Mouse (Mus musculus) retina, embryonic 14.5 days (tissue): ENCODE measurements around the gene Pla2g2c.

Experiments
- DNase-seq: peaks from one replicate; pipeline ENCODE4 v3.0.0-alpha.2; 2015; ENCODE audit warnings: low spot score

Pla2g2c gene

DNA sequence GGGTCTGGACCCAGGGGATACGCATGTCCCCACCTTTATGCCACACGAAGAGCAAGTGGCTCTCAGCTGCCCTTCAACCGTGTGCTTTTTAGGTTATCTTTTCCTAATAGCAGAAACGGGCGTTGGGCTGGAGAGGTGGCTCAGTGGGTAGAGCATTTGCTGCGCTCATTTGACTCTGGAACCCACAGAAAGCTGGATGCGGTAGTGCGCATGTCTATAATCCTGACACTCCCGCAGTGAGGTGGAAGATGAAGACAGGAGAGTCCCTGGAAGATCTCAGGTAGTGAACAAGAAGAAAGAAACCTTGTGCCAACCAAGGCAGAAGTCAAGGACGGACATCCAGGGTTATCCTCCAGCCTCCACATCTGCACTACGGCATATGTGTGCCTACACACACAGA lies 15.3 kb upstream of the Pla2g2c start:
- no peak for DNase-seq

DNA sequence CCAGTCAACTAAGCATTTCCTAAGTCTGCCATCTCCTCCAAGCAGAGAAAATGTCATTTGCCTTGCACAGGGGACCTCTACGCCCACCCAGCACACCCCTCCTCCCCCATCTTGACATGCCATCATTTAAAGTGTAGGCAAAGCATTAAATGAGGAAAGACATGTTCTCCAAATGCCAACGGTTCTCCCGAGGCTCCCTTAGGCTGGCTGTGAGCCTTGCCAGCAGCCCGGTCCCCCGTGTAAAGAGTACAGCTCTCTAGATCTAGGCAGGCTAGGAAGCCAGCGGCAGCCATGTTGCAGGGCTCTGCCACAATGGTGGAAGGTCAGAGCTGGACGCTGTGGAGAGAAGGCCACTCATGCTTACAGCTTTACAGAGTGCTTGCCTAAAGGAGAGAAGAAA lies 14.6 kb upstream of the Pla2g2c start:
- DNase-seq, result no peak

DNA sequence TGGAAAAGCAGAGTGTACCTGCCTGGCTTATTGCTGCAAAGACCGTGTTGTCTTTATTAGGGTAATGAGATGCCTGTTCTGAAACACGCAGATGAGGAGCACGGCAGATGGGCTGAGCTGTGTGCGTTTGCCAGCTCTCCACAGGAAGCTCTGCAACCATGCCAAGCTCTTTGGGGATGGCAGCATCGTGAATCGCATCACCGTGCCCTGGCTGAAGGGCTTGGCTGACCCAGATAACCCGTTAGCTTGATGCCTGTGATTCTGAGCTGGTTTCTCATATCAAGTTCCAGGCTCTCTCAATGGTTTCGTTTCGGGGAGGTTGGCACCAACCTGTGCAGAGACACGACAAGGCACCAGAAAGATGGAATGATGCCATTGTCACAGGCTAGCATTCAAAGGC lies 14.0 kb upstream of the Pla2g2c start:
- DNase-seq, result no peak

DNA sequence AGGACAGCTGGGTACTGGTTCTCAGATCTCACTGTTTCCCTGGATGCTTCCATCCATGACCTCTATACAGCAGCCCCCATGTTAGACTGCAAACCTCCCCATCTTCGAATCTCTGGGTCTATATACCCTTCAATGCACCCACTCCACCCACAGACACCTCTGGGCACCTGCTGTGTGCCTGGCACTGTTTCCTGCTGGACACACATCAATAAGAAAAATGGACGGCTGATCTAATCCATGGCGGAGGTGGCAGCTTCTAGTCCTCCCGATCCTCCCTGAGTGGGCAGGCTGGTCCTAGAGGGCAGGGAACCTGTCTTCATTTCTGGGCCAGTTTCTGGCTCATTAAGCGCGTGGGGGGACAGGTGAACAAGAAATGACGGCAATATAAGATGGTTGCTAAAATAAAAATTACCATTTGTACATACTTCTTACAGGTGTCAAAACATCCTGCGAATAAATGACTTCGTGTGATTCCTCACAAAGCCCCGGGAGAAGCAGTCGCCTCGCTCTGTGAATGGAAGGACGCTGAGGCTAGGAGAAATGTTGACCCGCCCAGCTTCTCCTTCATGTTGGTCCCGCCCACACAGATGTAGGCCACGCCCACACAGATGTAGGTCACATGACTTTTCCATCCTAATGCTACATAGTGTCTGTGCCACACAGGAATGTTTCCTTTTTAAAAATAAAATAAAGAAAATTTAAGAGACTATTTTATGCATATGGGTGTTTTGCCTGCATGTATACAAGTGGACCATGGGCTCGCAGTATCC lies 13.4 kb upstream of the Pla2g2c start:
- no peak for DNase-seq

DNA sequence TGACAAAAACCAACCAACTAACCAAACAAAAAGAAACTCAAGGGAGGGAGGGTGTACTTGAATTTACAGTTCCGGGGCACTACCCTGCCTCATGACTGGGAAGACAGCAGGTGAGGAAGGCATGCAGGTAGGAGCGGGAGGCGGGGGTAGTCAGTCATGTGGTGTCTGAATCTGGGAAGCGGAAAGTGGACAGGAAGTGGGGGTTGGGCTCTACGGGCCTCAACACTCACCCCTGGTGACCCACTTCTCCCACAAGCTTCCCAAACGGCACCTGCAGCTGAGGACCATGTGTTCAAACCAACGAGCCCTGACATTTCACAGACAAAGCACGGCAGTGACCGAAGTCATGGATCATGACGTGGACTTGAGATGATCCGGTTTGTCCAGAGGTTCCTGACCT lies 12.5 kb upstream of the Pla2g2c start:
- DNase-seq, result no peak

DNA sequence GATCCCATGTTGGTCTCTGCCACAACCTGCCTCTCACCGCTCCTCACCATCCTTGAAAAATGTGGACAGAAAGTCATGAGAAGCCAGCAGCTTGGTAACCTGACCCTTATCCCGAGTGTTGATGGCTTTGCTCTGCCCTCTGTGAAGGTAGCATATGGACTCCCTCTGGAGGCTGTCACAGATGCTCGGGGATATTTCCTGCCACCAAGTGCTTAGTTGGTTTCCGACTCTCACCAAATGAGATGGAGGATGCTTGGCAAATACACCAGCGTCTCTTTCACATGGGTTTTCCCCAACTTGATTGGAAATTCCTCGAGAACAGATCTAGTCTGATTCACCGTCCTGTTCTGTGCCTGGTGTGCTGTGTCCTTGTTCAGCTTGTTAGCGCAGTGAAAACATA lies 12.0 kb upstream of the Pla2g2c start:
- no peak for DNase-seq

DNA sequence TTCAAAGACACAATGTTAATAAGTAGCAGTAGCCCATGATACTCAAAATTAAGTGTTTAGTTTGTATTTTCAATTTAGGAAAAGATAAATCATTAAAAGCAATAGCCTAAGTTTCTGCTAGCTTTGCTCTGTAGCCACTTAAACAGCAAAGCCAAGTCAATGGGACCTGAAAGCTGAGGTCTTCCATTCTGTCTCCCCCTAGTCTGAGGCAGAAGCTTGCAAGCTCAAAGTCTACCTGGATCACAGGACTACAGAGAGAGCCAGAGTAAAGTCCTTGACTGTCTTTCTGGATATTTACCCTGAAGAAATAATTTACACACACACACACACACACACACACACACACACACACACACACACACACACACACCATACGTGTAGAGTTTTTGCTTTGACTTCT lies 10.4 kb upstream of the Pla2g2c start:
- no peak for DNase-seq

DNA sequence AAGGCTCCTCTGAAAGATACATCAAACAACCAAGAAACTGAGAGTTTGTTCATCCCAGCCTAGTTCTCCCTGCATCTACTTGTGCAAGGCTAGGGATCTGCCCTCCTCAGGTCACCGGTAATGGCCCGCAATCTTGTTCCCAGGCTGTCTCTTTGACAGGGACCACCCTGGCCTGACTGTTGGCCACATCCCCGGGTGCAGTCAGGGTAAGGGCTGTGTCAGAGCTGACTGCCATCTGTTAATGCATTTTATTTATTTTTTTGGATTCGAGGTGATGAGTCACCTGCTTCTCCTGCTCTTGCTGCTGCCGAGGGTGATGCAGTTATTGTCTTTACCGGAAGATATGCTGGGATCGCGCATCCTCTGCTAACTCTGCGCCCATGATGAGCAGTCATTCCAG lies 7.9 kb upstream of the Pla2g2c start:
- no peak for DNase-seq

DNA sequence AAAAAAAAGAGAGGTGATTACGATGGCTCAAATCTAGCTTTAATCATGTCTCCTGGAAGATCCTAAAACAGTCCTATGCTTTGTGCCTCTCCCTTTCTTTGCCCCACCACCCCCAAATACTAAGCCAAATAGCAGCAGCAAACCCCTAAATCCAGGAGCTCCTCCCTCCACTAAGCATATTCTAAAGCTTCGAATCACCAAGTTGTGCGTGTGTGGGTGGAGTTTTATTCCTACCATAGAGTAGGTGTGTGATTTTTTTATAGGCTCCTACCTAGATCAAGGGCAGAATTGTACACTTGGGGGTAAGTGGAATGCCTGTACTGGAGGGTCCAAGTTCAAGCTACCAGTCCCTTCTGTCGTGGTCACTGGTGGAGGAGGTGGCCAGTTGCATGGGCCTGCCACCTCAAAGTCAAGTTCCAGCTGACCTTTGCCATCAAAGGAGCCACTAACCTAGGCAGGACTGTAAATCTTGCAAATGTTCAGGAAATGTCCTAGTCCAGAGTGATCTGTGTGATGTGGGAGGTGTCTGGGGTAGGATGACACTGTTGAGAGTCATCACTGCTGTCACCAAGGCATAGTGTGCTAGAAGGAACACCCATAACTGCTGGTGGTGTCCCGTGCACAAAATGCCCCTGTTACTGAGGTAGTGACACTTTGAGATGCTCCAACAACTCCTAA lies 5.9 kb upstream of the Pla2g2c start:
- DNase-seq, result no peak

DNA sequence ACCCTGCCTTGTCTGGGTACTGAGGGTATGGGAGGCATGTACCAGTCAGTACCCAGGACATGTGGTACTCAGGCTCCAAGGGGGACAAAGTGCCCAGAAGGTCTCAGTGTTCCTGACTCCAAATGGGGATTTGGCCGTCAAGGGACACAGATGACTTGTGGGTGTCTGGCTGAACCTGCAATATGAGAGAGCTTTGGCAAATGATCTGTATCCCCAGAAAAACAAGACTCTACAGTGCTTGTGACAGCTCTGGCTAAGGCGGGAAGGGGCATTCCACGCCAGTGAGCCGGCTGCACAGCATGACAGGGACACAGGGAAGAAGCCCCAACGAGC lies 5.4 kb upstream of the Pla2g2c start:
- no peak for DNase-seq

DNA sequence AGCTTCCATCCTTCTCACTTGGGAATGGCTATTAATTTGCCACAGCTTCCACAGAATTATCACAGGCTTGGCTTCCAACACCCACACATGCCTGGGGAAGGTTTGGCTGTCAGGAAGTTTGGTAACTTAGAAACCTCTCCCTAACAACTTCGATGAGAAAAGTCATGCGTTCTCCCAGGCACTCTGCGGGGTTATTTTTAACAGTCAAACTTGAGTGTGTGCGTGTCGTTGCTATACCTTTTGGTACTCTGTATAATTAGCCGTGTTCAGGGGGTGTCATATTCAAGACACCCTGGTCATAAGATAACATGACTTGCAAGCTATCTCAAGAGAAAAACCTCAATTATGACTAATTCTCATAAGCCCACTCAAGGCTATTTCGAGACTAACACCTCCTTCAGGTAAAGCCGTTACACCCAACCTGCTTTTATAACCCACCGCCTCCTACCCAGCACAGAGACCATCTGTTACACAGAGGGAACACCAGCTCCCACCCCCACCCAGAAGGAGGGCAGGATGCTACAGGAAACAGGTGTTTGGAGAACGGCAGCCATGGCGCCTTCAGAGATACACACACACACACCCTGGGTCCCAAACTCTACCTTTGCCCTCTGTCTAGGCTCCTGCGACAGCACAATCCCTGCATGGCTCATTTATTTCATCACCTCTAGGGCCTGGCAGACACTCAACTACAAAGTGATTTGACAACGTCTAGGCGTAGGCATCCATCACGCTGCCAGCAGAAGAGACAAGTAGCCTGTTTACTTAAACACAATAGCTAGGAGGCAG lies 905 bp upstream of the Pla2g2c start:
- DNase-seq, result no peak

DNA sequence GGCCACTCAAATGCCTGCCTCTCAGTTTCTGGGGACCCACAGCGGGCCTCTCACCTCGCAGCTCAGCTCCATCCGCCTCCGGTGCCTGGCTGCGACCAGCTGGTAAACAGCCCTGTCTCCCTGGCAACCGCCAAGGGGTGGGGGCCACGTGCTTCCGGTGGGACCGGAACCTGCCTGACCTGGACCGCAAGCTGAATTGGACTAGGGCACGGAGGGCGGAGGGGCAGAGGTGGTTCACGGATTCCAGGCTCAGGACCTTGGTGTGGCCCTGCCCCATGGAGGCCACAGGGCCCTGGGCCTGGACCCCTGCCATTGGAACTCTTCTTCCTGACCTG lies 502 bp downstream of the Pla2g2c start:
- DNase-seq, result peak; percentile 77

DNA sequence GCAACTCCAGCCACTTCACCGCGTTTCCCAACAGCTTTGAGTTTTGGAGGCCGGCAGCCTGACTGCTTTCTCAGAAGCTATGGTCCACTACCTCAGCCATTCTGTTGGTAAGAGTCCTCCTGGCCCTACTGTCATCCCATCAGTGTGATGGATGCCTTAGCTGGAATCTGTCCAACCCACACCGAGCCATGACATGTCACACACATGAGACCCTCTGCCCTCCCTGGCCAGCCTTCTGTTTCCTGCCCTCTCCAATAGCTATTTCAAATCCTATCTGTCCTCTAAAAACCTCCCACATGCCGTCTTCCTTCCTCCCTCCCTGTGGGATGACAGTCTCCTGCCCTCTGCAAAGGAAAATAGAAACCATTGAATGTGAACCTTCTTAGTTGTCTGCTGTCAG lies 1.2 kb downstream of the Pla2g2c start:
- DNase-seq, result no peak

DNA sequence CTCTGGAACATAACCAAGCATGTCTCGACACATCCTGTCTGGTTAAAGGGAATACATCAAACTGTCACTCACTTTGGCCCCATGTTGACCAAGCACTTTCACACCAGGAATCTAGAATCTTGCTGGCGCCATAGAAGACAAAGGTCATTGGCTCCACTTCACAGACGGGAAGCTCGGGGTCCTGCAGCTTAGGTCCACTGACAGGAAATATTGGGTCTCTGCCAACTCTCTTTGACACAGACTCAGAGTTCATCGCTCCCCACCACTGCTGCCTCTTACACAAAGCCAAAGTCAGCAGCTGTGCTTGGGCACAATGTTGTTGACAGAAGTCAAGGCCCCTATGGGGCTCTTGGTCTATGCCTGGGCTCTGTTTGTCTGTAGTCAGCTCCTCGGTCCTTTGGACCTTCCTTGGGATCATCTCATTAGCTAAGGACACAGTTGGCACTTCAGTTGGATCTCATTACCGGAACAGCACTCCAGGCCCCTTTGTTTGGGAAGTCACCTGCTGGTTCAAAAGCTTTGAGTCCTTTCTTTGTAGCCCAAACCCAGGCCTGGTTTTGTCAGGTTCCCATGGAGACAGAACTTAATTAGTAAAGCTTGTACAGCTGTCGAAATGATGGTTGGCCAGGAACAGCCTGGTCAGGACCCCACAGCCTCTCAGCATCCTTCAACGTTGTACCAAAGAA lies 4.6 kb downstream of the Pla2g2c start:
- peak; percentile 62 for DNase-seq

DNA sequence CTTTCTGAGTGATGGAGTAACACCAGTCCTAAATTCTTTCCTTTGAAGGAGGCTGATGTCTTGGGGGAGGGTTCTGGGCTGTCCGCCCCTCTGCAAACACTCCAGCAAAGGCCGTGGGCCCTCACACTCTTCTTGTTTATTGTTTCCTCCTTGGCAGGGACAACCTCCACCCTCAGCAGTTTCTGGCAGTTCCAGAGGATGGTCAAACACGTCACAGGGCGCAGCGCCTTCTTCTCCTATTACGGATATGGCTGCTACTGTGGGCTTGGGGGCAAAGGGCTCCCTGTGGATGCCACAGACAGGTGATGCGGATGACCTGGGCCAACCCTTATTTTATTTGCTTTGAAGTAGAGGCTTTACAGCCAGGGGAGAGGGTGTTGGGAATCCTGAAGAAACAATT lies 9.5 kb downstream of the Pla2g2c start:
- DNase-seq, result no peak

DNA sequence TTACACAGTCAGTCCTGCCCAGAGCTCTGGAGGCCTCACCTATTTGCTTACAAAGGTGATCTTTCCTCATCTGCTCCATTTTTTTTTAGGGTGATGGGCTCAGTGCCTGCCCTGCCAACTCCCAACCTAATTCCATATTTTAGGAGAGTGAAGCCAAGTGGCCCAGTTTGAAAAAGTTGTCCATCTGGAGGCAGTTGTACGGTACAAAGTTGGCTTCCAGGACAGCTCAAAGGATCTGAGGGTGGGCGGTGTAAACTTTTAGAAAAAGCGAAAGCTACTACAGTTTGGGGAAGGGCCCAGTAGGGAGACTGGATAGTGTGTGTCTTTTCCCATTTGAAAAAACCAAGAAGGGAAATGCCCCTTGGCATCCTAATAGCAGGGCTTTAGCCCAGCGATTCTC lies 10.3 kb downstream of the Pla2g2c start:
- DNase-seq, result no peak

DNA sequence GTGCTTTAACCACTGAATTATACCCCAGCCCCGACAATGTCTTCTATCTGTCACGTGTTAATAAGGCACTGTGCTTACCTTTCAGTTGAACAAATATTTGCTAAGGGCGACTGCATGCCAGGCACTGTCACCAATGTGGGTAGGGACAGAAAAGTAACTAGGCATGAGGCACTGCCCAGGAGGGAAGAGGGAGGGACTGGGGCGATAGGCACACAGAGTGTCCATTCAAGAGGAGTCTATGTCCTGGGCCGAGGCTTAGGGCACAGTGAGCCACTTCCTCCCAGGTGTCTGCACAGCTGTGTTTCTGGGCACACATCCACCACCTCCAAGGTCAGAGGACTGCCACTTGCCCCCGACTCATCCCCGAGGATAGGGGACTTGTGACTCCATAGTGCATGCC lies 12.4 kb downstream of the Pla2g2c start, which contains the start of gene Ubxn10:
Gene Ubxn10 (minus strand): TSS at position 137 of the 400 bp plus-strand sequence.
- DNase-seq, result no peak

DNA sequence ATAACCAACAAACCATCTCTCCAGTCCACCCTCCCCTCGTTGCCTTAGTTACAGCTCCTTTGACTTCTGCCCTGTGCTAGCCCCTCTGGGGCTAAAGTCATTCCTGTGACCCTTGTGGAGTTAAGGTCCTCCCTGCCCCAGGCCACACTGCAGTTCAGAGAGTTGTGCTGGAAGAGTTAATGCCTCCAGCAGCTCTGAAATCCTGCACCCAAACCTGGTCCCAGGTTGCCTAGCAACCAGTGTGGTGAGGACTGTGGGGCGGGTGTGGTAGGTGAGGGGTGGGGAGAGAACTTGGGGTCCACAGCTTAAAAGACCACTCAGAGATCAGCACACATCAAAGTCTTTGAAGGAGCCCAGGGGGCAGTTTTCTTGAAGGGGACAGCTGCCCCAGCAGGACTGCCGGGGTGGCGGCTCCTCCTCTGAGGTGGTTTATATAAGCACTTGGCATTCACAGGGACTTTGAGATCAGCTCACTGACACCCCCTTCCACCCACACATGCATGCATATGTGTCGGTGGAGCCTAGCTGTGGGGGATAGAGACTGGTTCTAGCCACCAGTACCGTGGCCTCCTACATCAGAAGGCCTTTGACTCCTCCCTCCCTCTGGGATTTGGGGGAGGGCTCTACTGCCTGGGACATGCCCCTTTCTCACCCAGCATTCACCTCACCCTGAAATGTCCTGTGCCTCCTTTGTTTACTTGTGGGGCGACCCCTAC lies 14.7 kb downstream of the Pla2g2c start:
- DNase-seq, result peak; percentile 20

DNA sequence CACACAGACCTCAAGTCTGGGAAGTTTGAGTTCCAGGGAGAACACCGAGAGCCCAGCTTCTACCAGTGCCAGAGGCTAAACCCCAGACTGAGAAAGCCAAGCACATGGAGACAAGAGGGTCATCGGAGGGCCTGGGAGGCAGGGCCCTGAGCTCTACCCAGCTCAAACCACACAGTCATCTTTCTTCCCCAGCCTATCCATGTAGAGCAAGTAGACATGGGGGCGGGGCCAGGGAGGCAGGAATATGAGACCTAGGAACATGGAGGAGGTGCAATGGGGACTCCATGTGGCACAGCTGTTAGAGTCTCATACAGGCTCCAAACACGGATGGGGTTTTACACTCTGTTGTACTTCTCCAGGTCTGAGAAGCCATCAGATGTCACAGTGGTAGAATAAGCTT lies 21.3 kb downstream of the Pla2g2c start:
- DNase-seq, result peak; percentile 40

DNA sequence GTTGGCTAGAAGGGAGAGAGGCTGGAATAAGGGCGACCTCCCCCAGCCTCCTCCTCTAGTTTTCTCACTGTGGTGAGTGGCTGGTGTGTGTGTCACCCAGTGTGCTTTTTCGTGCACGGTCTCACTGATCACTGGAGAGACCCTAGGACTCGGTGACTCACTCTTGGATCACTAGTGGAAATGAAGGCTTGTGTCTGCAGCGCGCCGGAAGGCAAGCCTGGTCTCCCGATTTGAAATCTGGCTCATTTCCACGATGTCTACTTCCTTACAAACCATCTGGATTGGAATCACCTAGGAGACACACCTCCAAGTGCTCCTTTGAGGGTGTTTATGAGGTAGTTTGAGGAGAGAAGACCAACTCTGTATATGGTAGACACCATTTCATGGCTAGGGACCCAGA lies 22.3 kb downstream of the Pla2g2c start:
- DNase-seq, result no peak

DNA sequence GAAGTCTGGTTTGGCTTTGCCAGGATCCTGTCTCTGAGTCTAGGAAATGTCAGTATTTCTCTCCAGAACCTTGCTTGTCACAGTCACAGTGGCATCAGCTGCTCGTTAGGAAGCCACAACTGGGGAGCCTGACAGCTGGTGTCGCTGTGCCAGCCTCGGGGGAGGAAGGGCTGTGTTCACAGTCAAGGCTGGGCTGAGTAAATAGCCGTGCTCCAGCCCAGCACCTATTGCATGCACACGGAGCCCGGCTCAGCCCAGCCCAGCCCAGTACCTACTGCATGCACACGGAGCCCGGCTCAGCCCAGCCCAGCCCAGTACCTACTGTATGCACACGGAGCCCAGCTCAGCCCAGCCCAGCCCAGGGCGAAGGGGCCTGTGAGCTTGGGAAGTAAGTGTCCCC lies 23.3 kb downstream of the Pla2g2c start:
- no peak for DNase-seq
